Mouse (Mus musculus): ENCODE measurements around the gene Nup62cl. TPM values are rescaled to one million over a fixed set of nuclear protein-coding genes. Genes with fewer than 3 reads are reported as not detected.

The Nup62cl gene
- polyA plus RNA-seq (2015; fragmentation: Nextera tagmentation; extraction: Ambion mirVana): 1.1 and 1.7 TPM in 2 replicates

GRCm38 (mm10) chrX:140062135-140062975 lies at the start of gene Nup62cl, which contains the start of gene Pih1h3b:
Gene Nup62cl, minus strand, starts transcription at chrX:140062712.
Gene Pih1h3b, plus strand, starts transcription at chrX:140062879.
- Histone ChIP-seq H3K9ac (ENCODE audit: low read length) (no peak within 1 kb of the TSS), H3K9me3 (ENCODE audit: control insufficient read depth, low read length) (no peaks in the 10 kb centered on the region), H3K4me1 (replicated peaks; ENCODE audit: control insufficient read depth, insufficient read depth) (no peaks in the 10 kb centered on the region), H3K4me3 (ENCODE audit: low read depth, low read length) (peak within 1 kb of the TSS; percentile 31), H3K27me3 (ENCODE audit: control insufficient read depth, insufficient read depth, low read length) (no peaks in the 10 kb centered on the region), H3K36me3 (ENCODE audit: control insufficient read depth, insufficient read depth, low read length) (no peaks in the 10 kb centered on the region), H3K4me2 (replicated peaks; ENCODE audit: low read depth) (peak within 1 kb of the TSS; percentile 49), H3K27ac (replicated peaks) (no peak within 1 kb of the TSS)
- WGBS: 18% methylated on average over 60 of the region's 64 CpGs
- no peak for TF ChIP-seq CTCF (IDR thresholded peaks at IDR 0.05; ENCODE audit: low read depth)
- TF ChIP-seq EP300 (optimal IDR thresholded peaks at IDR 0.05): no peak
- DNase-seq (ENCODE audit: low spot score) (peak; percentile 77), ATAC-seq (ENCODE audit: low FRiP score, low TSS enrichment) (peak; percentile 90)

GRCm38 (mm10) chrX:140094066-140094465 lies 31.6 kb upstream of the Nup62cl start:
- WGBS: 72% methylated on average over 2 of the region's 2 CpGs
- H3K36me3 ChIP-seq (ENCODE audit: control insufficient read depth, insufficient read depth, low read length): no peaks in the 10 kb centered on the region
- ATAC-seq (ENCODE audit: low FRiP score, low TSS enrichment) (no peak), DNase-seq (ENCODE audit: low spot score) (no peak)
- H3K27ac ChIP-seq (replicated peaks): no peak overlapping the region
- H3K9ac ChIP-seq (ENCODE audit: low read length): no peak overlapping the region
- no peaks in the 10 kb centered on the region for H3K27me3 ChIP-seq (ENCODE audit: control insufficient read depth, insufficient read depth, low read length)
- H3K4me3 ChIP-seq (ENCODE audit: low read depth, low read length): no peak overlapping the region
- no peaks in the 10 kb centered on the region for H3K4me1 ChIP-seq (replicated peaks; ENCODE audit: control insufficient read depth, insufficient read depth)
- no peak overlapping the region for H3K4me2 ChIP-seq (replicated peaks; ENCODE audit: low read depth)
- H3K9me3 ChIP-seq (ENCODE audit: control insufficient read depth, low read length): no peaks in the 10 kb centered on the region
- TF ChIP-seq CTCF (IDR thresholded peaks at IDR 0.05; ENCODE audit: low read depth): no peak
- TF ChIP-seq EP300 (optimal IDR thresholded peaks at IDR 0.05): no peak

- Histone ChIP-seq H3K9ac (ENCODE audit: low read length) (no peak overlapping the region), H3K27me3 (ENCODE audit: control insufficient read depth, insufficient read depth, low read length) (no peaks in the 10 kb centered on the region), H3K9me3 (ENCODE audit: control insufficient read depth, low read length) (no peaks in the 10 kb centered on the region), H3K4me3 (ENCODE audit: low read depth, low read length) (no peak overlapping the region), H3K27ac (replicated peaks) (no peak overlapping the region), H3K4me2 (replicated peaks; ENCODE audit: low read depth) (no peak overlapping the region), H3K36me3 (ENCODE audit: control insufficient read depth, insufficient read depth, low read length) (no peaks in the 10 kb centered on the region), H3K4me1 (replicated peaks; ENCODE audit: control insufficient read depth, insufficient read depth) (no peaks in the 10 kb centered on the region)
- DNase-seq (ENCODE audit: low spot score) (no peak), ATAC-seq (ENCODE audit: low FRiP score, low TSS enrichment) (no peak)
- TF ChIP-seq EP300 (optimal IDR thresholded peaks at IDR 0.05): no peak
- TF ChIP-seq CTCF (IDR thresholded peaks at IDR 0.05; ENCODE audit: low read depth): no peak
- WGBS: 89% methylated on average over 2 of the region's 2 CpGs
These were observed 20.0 kb upstream of the Nup62cl start for GRCm38 (mm10) chrX:140082535-140082934.

- Histone ChIP-seq H3K36me3 (ENCODE audit: control insufficient read depth, insufficient read depth, low read length) (no peaks in the 10 kb centered on the region), H3K27ac (replicated peaks) (no peak overlapping the region), H3K4me2 (replicated peaks; ENCODE audit: low read depth) (peak overlapping the region; percentile 49), H3K9ac (ENCODE audit: low read length) (no peak overlapping the region), H3K4me1 (replicated peaks; ENCODE audit: control insufficient read depth, insufficient read depth) (no peaks in the 10 kb centered on the region), H3K9me3 (ENCODE audit: control insufficient read depth, low read length) (no peaks in the 10 kb centered on the region), H3K27me3 (ENCODE audit: control insufficient read depth, insufficient read depth, low read length) (no peaks in the 10 kb centered on the region), H3K4me3 (ENCODE audit: low read depth, low read length) (peak overlapping the region; percentile 31)
- ATAC-seq (ENCODE audit: low FRiP score, low TSS enrichment) (no peak), DNase-seq (ENCODE audit: low spot score) (peak; percentile 17)
- no peak for TF ChIP-seq EP300 (optimal IDR thresholded peaks at IDR 0.05)
- no peak for TF ChIP-seq CTCF (IDR thresholded peaks at IDR 0.05; ENCODE audit: low read depth)
- 13% methylated on average over 77 of the region's 90 CpGs for WGBS
These were observed 1.3 kb downstream of the Nup62cl start for GRCm38 (mm10) chrX:140060886-140061874.

GRCm38 (mm10) chrX:139998691-139999065 lies 63.8 kb downstream of the Nup62cl start:
- ATAC-seq (ENCODE audit: low FRiP score, low TSS enrichment) (no peak), DNase-seq (ENCODE audit: low spot score) (no peak)
- Histone ChIP-seq H3K27me3 (ENCODE audit: control insufficient read depth, insufficient read depth, low read length) (no peaks in the 10 kb centered on the region), H3K4me3 (ENCODE audit: low read depth, low read length) (no peak overlapping the region; the same call in 1 of the 2 replicates), H3K4me2 (replicated peaks; ENCODE audit: low read depth) (no peak overlapping the region), H3K9me3 (ENCODE audit: control insufficient read depth, low read length) (no peaks in the 10 kb centered on the region), H3K27ac (replicated peaks) (no peak overlapping the region), H3K4me1 (replicated peaks; ENCODE audit: control insufficient read depth, insufficient read depth) (no peaks in the 10 kb centered on the region), H3K36me3 (ENCODE audit: control insufficient read depth, insufficient read depth, low read length) (no peaks in the 10 kb centered on the region), H3K9ac (ENCODE audit: low read length) (no peak overlapping the region)
- 77% methylated on average over 4 of the region's 4 CpGs for WGBS
- TF ChIP-seq EP300 (optimal IDR thresholded peaks at IDR 0.05) (no peak), CTCF (IDR thresholded peaks at IDR 0.05; ENCODE audit: low read depth) (no peak)
